Mouse (Mus musculus): ENCODE measurements around the gene Msi2. TPM values are rescaled to one million over a fixed set of nuclear protein-coding genes. Genes with fewer than 3 reads are reported as not detected.
A peak's percentile ranks its signal among the peaks of the same experiment; 100 is the strongest.

Msi2 gene
- total RNA-seq, 2 experiments from 2014 or later, result 218 to 219 TPM

GRCm38 (mm10) chr11:88310773-88311172 lies 407.5 kb downstream of the Msi2 start:
- intact Hi-C loops (cut with DNase I), result loop anchor here (5.0 kb wide), 1 partner anchor 87 kb away; no protein-coding TSS in a partner anchor

GRCm38 (mm10) chr11:88309059-88309700 lies 409.1 kb downstream of the Msi2 start:
- intact Hi-C loops (cut with DNase I), result no loop called here
- DNase-seq, result no peak

More at GRCm38 (mm10) chr11:88310773-88311172, 407.5 kb downstream of the Msi2 start:
- no peak for DNase-seq

- no peak for DNase-seq
- intact Hi-C loops (cut with DNase I), result no loop called here
Observed at GRCm38 (mm10) chr11:88307616-88308543, 410.4 kb downstream of the Msi2 start.

GRCm38 (mm10) chr11:88305759-88306158 lies 412.6 kb downstream of the Msi2 start:
- intact Hi-C loops (cut with DNase I), result no loop called here
- DNase-seq, result no peak

- peak in 1 of 2 experiments; percentile 49 for DNase-seq
- intact Hi-C loops (cut with DNase I), result no loop called here
Observed at GRCm38 (mm10) chr11:88301619-88302018, 416.7 kb downstream of the Msi2 start.

- no peak for DNase-seq
- intact Hi-C loops (cut with DNase I), result loop anchor here (10.0 kb wide), 1 partner anchor 255 kb away; no protein-coding TSS in a partner anchor
Observed at GRCm38 (mm10) chr11:88299345-88299744, 419.0 kb downstream of the Msi2 start.

GRCm38 (mm10) chr11:88297526-88297925 lies 420.8 kb downstream of the Msi2 start:
- DNase-seq, result no peak
- intact Hi-C loops (cut with DNase I), result loop anchor here (10.0 kb wide), 1 partner anchor 257 kb away; no protein-coding TSS in a partner anchor

- intact Hi-C loops (cut with DNase I), result loop anchor here (10.0 kb wide), 1 partner anchor 260 kb away; no protein-coding TSS in a partner anchor
Observed at GRCm38 (mm10) chr11:88295298-88295697, 423.0 kb downstream of the Msi2 start.

GRCm38 (mm10) chr11:88294394-88294710 lies 424.0 kb downstream of the Msi2 start:
- DNase-seq, result no peak
- intact Hi-C loops (cut with DNase I), result loop anchor here (5.0 to 10.0 kb wide), 3 partner anchors 260 to 528 kb away; no protein-coding TSS in a partner anchor

More at GRCm38 (mm10) chr11:88295298-88295697, 423.0 kb downstream of the Msi2 start:
- DNase-seq, result no peak

- intact Hi-C loops (cut with DNase I), result loop anchor here (5.0 to 10.0 kb wide), 3 partner anchors 261 to 528 kb away; no protein-coding TSS in a partner anchor
- no peak for DNase-seq
Observed at GRCm38 (mm10) chr11:88293631-88294393, 424.5 kb downstream of the Msi2 start, which contains the start of gene Ccdc182. TSS of gene Ccdc182 (plus strand) at chr11:88294058.

- intact Hi-C loops (cut with DNase I), result loop anchor here (2.0 to 10.0 kb wide), 5 partner anchors 39 to 531 kb away; no protein-coding TSS in a partner anchor
- peak; percentile 52 to 64 for DNase-seq
Observed at GRCm38 (mm10) chr11:88291688-88292087, 426.6 kb downstream of the Msi2 start.

- intact Hi-C loops (cut with DNase I), result loop anchor here (2.0 to 10.0 kb wide), 5 partner anchors 38 to 531 kb away; no protein-coding TSS in a partner anchor
- DNase-seq, result no peak
Observed at GRCm38 (mm10) chr11:88291245-88291644, 427.1 kb downstream of the Msi2 start.

Small RNA genes within 50 kb of the gene (microRNA-seq; reads per million reads assigned to microRNA genes)
- 8.3 to 15.6 reads per million in 2 experiments for gene Mir378b

Other genes with a start within 250 kb of the Msi2 start
- 100 to 1,000 TPM; 110 to 122 TPM for gene Akap1, start 146.1 kb upstream of the Msi2 start, total RNA-seq (2021)
- gene Scpep1, start 237.0 kb upstream of the Msi2 start, total RNA-seq (2021), result 10 to 100 TPM; 34.2 to 34.6 TPM
- gene Elobl, start 248.4 kb upstream of the Msi2 start, total RNA-seq (2021), result not detected

All from heart, postnatal 10 days (tissue).